Mouse (Mus musculus) ES-E14 (cell line): Measurements from ENCODE around the gene Carns1.
"Not testable (repeated sequence)": the region's sequence is repeated elsewhere in the genome, so short reads cannot be mapped to it uniquely, and the experiment has no call there.

ENCODE experiments used
- CHD2 ChIP-seq: IDR thresholded peaks from 2 replicates; pipeline ENCODE4 v1.6.1; 2014; ENCODE audit warnings: mild to moderate bottlenecking, low read depth, low read length, inconsistent platforms
- ZNF384 ChIP-seq: IDR thresholded peaks from 2 replicates; pipeline ENCODE4 v1.6.1; 2012; ENCODE audit warnings: low read depth, low read length, inconsistent platforms

GRCm38 (mm10) chr19:4121896-4122295 lies 53.4 kb downstream of the Carns1 start:
- TF ChIP-seq CHD2, ZNF384: not testable (repeated sequence)
